In genomic region chr16:20240468-20241414, GRCm38 (mm10) we compare ENCODE assay signal across 8 mouse cellular contexts. TPM values are rescaled to one million over a fixed set of nuclear protein-coding genes. Genes with fewer than 3 reads are reported as not detected.
DNase-seq lines count a peak whose midpoint lies in the region; ATAC-seq and TF ChIP-seq lines count a peak whose summit lies in the region.

Gene Map6d1, minus strand, starts transcription at chr16:20241358.

- H3K27me3 ChIP-seq in spleen, adult 2 months (ENCODE audit: control insufficient read depth, insufficient read depth, low read length) = peaks cover 9% of the 10 kb centered on the region
- no peaks in the 10 kb centered on the region; the same call in 1 of the 2 replicates for H3K27me3 ChIP-seq in kidney, embryonic 16.5 days (ENCODE audit: insufficient read depth, low read length)
- peaks cover 43% of the 10 kb centered on the region for H3K27me3 ChIP-seq in liver, embryonic 13.5 days
- H3K27me3 ChIP-seq in neural tube, embryonic 11.5 days (ENCODE audit: control insufficient read depth, insufficient read depth, low read length) = no peaks in the 10 kb centered on the region

- H3K27ac ChIP-seq in spleen, adult 2 months (ENCODE audit: insufficient read depth, low read length) = no peak within 1 kb of the TSS
- H3K27ac ChIP-seq in kidney, embryonic 16.5 days (ENCODE audit: low read length) = no peak within 1 kb of the TSS
- no peak within 1 kb of the TSS for H3K27ac ChIP-seq in liver, embryonic 13.5 days
- H3K27ac ChIP-seq in neural tube, embryonic 11.5 days (ENCODE audit: low read depth, low read length) = no peak within 1 kb of the TSS; the same call in 1 of the 2 replicates

- WGBS in spleen, adult 2 months = 2% methylated on average over 90 of the region's 90 CpGs
- WGBS in kidney, embryonic 16.5 days = under 1% methylated on average over 88 of the region's 90 CpGs
- WGBS in liver, embryonic 13.5 days (ENCODE audit: insufficient replicate concordance) = under 1% methylated on average over 90 of the region's 90 CpGs
- under 1% methylated on average over 86 of the region's 90 CpGs for WGBS in neural tube, embryonic 11.5 days

- 0 out of 2 replicates have a peak, but pooled peaks cover 3% of the 10 kb centered on the region for H3K9me3 ChIP-seq in kidney, embryonic 16.5 days (ENCODE audit: low read length)
- no peaks in the 10 kb centered on the region for H3K9me3 ChIP-seq in liver, embryonic 13.5 days (replicated peaks)
- no peaks in the 10 kb centered on the region for H3K9me3 ChIP-seq in neural tube, embryonic 11.5 days (ENCODE audit: control insufficient read depth, low read length)

- TF ChIP-seq CTCF in spleen, adult 2 months (IDR thresholded peaks at IDR 0.05; ENCODE audit: extremely low read depth, insufficient read depth, insufficient read length, insufficient replicate concordance) = no peak

- TF ChIP-seq POLR2A in spleen, adult 2 months (IDR thresholded peaks at IDR 0.05; ENCODE audit: low read depth, low read length) = no peak

- peak; percentile 77 for ATAC-seq in kidney, embryonic 16.5 days (ENCODE audit: low FRiP score, low TSS enrichment)
- no peak for ATAC-seq in liver, embryonic 13.5 days (ENCODE audit: low read depth)
- peak; percentile 86 for ATAC-seq in neural tube, embryonic 11.5 days (ENCODE audit: insufficient read depth, low FRiP score, low TSS enrichment)

- H3K9ac ChIP-seq in kidney, embryonic 16.5 days (replicated peaks; ENCODE audit: low read length) = peak within 1 kb of the TSS; percentile 73
- H3K9ac ChIP-seq in liver, embryonic 13.5 days = peak within 1 kb of the TSS; percentile 38
- H3K9ac ChIP-seq in neural tube, embryonic 11.5 days (ENCODE audit: low read length) = peak within 1 kb of the TSS; percentile 67

- no peaks in the 10 kb centered on the region for H3K36me3 ChIP-seq in spleen, adult 2 months (ENCODE audit: control insufficient read depth, insufficient read depth, low read length)
- H3K36me3 ChIP-seq in kidney, embryonic 16.5 days (ENCODE audit: insufficient read depth, low read length) = no peaks in the 10 kb centered on the region
- no peaks in the 10 kb centered on the region for H3K36me3 ChIP-seq in liver, embryonic 13.5 days
- H3K36me3 ChIP-seq in neural tube, embryonic 11.5 days (ENCODE audit: control insufficient read depth, insufficient read depth, low read length) = no peaks in the 10 kb centered on the region

- H3K4me2 ChIP-seq in kidney, embryonic 16.5 days (replicated peaks; ENCODE audit: low read depth, low read length) = peak within 1 kb of the TSS; percentile 97
- peak within 1 kb of the TSS; percentile 75 for H3K4me2 ChIP-seq in liver, embryonic 13.5 days
- H3K4me2 ChIP-seq in neural tube, embryonic 11.5 days (ENCODE audit: low read depth) = peak within 1 kb of the TSS; percentile 86

- H3K4me1 ChIP-seq in spleen, adult 2 months (ENCODE audit: control insufficient read depth, insufficient read depth, insufficient read length) = peaks cover 8% of the 10 kb centered on the region
- no peaks in the 10 kb centered on the region; the same call in none of the 2 replicates for H3K4me1 ChIP-seq in kidney, embryonic 16.5 days (ENCODE audit: insufficient read depth, low read length)
- H3K4me1 ChIP-seq in liver, embryonic 13.5 days (replicated peaks) = no peaks in the 10 kb centered on the region
- H3K4me1 ChIP-seq in neural tube, embryonic 11.5 days (ENCODE audit: control insufficient read depth, insufficient read depth, low read length) = no peaks in the 10 kb centered on the region; the same call in 1 of the 2 replicates

- no peak for DNase-seq in spleen, adult 2 months (ENCODE audit: low read depth in 1 of 2, low spot score in 2 of 2)
- no peak for DNase-seq in spleen, postnatal 4 days (ENCODE audit: low spot score in 2 of 2)
- DNase-seq in embryo, embryonic 10.5 days (ENCODE audit: low spot score) = peak; percentile 73
- DNase-seq in heart, adult 18-20 months = peak; percentile 13 to 38
- DNase-seq in liver, embryonic 13.5 days = no peak
- peak; percentile 73 for DNase-seq in neural tube, embryonic 11.5 days (ENCODE audit: low spot score)
- peak; percentile 18 for DNase-seq in thymus, postnatal 25 days

- peak within 1 kb of the TSS; percentile 50 for H3K4me3 ChIP-seq in spleen, adult 2 months (ENCODE audit: extremely low read depth, insufficient read depth, insufficient read length)
- peak within 1 kb of the TSS; percentile 75 for H3K4me3 ChIP-seq in kidney, embryonic 16.5 days (ENCODE audit: low read length)
- peak within 1 kb of the TSS; percentile 62 for H3K4me3 ChIP-seq in liver, embryonic 13.5 days (replicated peaks)
- H3K4me3 ChIP-seq in neural tube, embryonic 11.5 days (ENCODE audit: low read depth, low read length) = peak within 1 kb of the TSS; percentile 53

RNA-seq across cellular contexts. Expression of gene Map6d1, which starts in this region (rescaled TPM):
- polyA plus RNA-seq in spleen, adult 2 months (2012; rRNA removed) = 0.26 and 0.28 TPM in 2 replicates
- total RNA-seq in heart, adult 18-20 months (2021) = 1 to 10 TPM; 1.3 to 1.6 TPM
- polyA plus RNA-seq in kidney, embryonic 16.5 days (2015; fragmentation: Nextera tagmentation; extraction: Ambion mirVana) = 0.29 and 0.77 TPM in 2 replicates
- polyA plus RNA-seq in liver, embryonic 13.5 days (2015; fragmentation: Nextera tagmentation; extraction: Ambion mirVana) = 0.06 TPM in 2 replicates
- polyA plus RNA-seq in neural tube, embryonic 11.5 days (2014; fragmentation: Nextera tagmentation; extraction: Ambion mirVana) = 1.8 and 2.0 TPM in 2 replicates

Comparison
In these comparisons a context has a peak if more than half of its experiments do, and no peak if none do; other contexts are left out.
1. Peak in ATAC-seq, H3K4me3 ChIP-seq, H3K9ac ChIP-seq and H3K4me2 ChIP-seq in kidney, embryonic 16.5 days; RNA of the gene not detected or under 1 TPM.
2. DNase-seq: peak in embryo, embryonic 10.5 days (single experiment), heart, adult 18-20 months (2 of 2), neural tube, embryonic 11.5 days (single experiment) and thymus, postnatal 25 days (single experiment); none in spleen, adult 2 months (0 of 2), spleen, postnatal 4 days (0 of 2) and liver, embryonic 13.5 days (single experiment).
3. Peak in every context shown above with its lines, with median percentiles within 50 percentile points of each other: H3K4me3 ChIP-seq, H3K4me2 ChIP-seq and H3K9ac ChIP-seq.